Mouse (Mus musculus): ENCODE measurements around the gene Cyth3. TPM values are rescaled to one million over a fixed set of nuclear protein-coding genes. Genes with fewer than 3 reads are reported as not detected.

Gene Cyth3
- polyA plus RNA-seq, 1 experiment = 23.9 TPM

GRCm38 (mm10) chr5:143698454-143698853 is 76.2 kb downstream of the Cyth3 start:
- H3K4me3 ChIP-seq (ENCODE audit: insufficient read depth, poor library complexity, severe bottlenecking) = no peak overlapping the region
- no peaks in the 10 kb centered on the region for H3K79me2 ChIP-seq (ENCODE audit: control insufficient read depth, insufficient read depth)
- no peaks in the 10 kb centered on the region for H3K79me3 ChIP-seq (ENCODE audit: low read depth)
- TF ChIP-seq MAX (IDR thresholded peaks at IDR 0.05) = no peak
- TF ChIP-seq CEBPB (IDR thresholded peaks at IDR 0.05; ENCODE audit: low read depth) = no peak
- TF ChIP-seq FOSL1 (IDR thresholded peaks at IDR 0.05; ENCODE audit: insufficient read depth, low read length, poor library complexity, severe bottlenecking) = no peak
- no peak for TF ChIP-seq CTCF (IDR thresholded peaks at IDR 0.05; ENCODE audit: control insufficient read depth, insufficient read depth, insufficient read length)
- TF ChIP-seq MYOD1 (IDR thresholded peaks at IDR 0.05; ENCODE audit: control insufficient read depth, insufficient read length, low read depth) = no peak
- TF ChIP-seq USF1 (IDR thresholded peaks at IDR 0.05; ENCODE audit: low read depth) = no peak
- no peak for TF ChIP-seq MYOG (IDR thresholded peaks at IDR 0.05; ENCODE audit: control insufficient read depth, extremely low read depth, insufficient read length)
- H3K27me3 ChIP-seq (ENCODE audit: control insufficient read depth, insufficient read depth, insufficient read length) = no peaks in the 10 kb centered on the region
- no peak overlapping the region for H3ac ChIP-seq (ENCODE audit: control insufficient read depth, insufficient read length, low read depth)
- peaks cover 32% of the 10 kb centered on the region for H3K36me3 ChIP-seq (ENCODE audit: control insufficient read depth, insufficient read depth)

GRCm38 (mm10) chr5:143700247-143700646 is 78.0 kb downstream of the Cyth3 start:
- no peak for TF ChIP-seq FOSL1 (IDR thresholded peaks at IDR 0.05; ENCODE audit: insufficient read depth, low read length, poor library complexity, severe bottlenecking)
- TF ChIP-seq MAX (IDR thresholded peaks at IDR 0.05) = no peak
- TF ChIP-seq CTCF (IDR thresholded peaks at IDR 0.05; ENCODE audit: control insufficient read depth, insufficient read depth, insufficient read length) = no peak
- no peak for TF ChIP-seq MYOD1 (IDR thresholded peaks at IDR 0.05; ENCODE audit: control insufficient read depth, insufficient read length, low read depth)
- no peak for TF ChIP-seq CEBPB (IDR thresholded peaks at IDR 0.05; ENCODE audit: low read depth)
- TF ChIP-seq MYOG (IDR thresholded peaks at IDR 0.05; ENCODE audit: control insufficient read depth, extremely low read depth, insufficient read length) = no peak
- no peak for TF ChIP-seq USF1 (IDR thresholded peaks at IDR 0.05; ENCODE audit: low read depth)
- Histone ChIP-seq H3K79me3 (ENCODE audit: low read depth) (no peaks in the 10 kb centered on the region), H3ac (ENCODE audit: control insufficient read depth, insufficient read length, low read depth) (no peak overlapping the region), H3K4me3 (ENCODE audit: insufficient read depth, poor library complexity, severe bottlenecking) (no peak overlapping the region), H3K79me2 (ENCODE audit: control insufficient read depth, insufficient read depth) (no peaks in the 10 kb centered on the region), H3K36me3 (ENCODE audit: control insufficient read depth, insufficient read depth) (peaks cover 28% of the 10 kb centered on the region), H3K27me3 (ENCODE audit: control insufficient read depth, insufficient read depth, insufficient read length) (no peaks in the 10 kb centered on the region)

GRCm38 (mm10) chr5:143701074-143701473 is 78.8 kb downstream of the Cyth3 start:
- Histone ChIP-seq H3ac (ENCODE audit: control insufficient read depth, insufficient read length, low read depth) (no peak overlapping the region), H3K36me3 (ENCODE audit: control insufficient read depth, insufficient read depth) (peaks cover 26% of the 10 kb centered on the region), H3K27me3 (ENCODE audit: control insufficient read depth, insufficient read depth, insufficient read length) (no peaks in the 10 kb centered on the region), H3K79me2 (ENCODE audit: control insufficient read depth, insufficient read depth) (no peaks in the 10 kb centered on the region), H3K4me3 (ENCODE audit: insufficient read depth, poor library complexity, severe bottlenecking) (no peak overlapping the region), H3K79me3 (ENCODE audit: low read depth) (no peaks in the 10 kb centered on the region)
- TF ChIP-seq MYOD1 (IDR thresholded peaks at IDR 0.05; ENCODE audit: control insufficient read depth, insufficient read length, low read depth) (no peak), MAX (IDR thresholded peaks at IDR 0.05) (no peak), USF1 (IDR thresholded peaks at IDR 0.05; ENCODE audit: low read depth) (no peak), MYOG (IDR thresholded peaks at IDR 0.05; ENCODE audit: control insufficient read depth, extremely low read depth, insufficient read length) (no peak), CEBPB (IDR thresholded peaks at IDR 0.05; ENCODE audit: low read depth) (no peak), FOSL1 (IDR thresholded peaks at IDR 0.05; ENCODE audit: insufficient read depth, low read length, poor library complexity, severe bottlenecking) (no peak), CTCF (IDR thresholded peaks at IDR 0.05; ENCODE audit: control insufficient read depth, insufficient read depth, insufficient read length) (no peak)

- Histone ChIP-seq H3K4me3 (ENCODE audit: insufficient read depth, poor library complexity, severe bottlenecking) (no peak overlapping the region), H3K79me3 (ENCODE audit: low read depth) (no peaks in the 10 kb centered on the region), H3ac (ENCODE audit: control insufficient read depth, insufficient read length, low read depth) (no peak overlapping the region), H3K79me2 (ENCODE audit: control insufficient read depth, insufficient read depth) (no peaks in the 10 kb centered on the region), H3K27me3 (ENCODE audit: control insufficient read depth, insufficient read depth, insufficient read length) (no peaks in the 10 kb centered on the region), H3K36me3 (ENCODE audit: control insufficient read depth, insufficient read depth) (peaks cover 36% of the 10 kb centered on the region)
- no peak for TF ChIP-seq USF1 (IDR thresholded peaks at IDR 0.05; ENCODE audit: low read depth)
- no peak for TF ChIP-seq FOSL1 (IDR thresholded peaks at IDR 0.05; ENCODE audit: insufficient read depth, low read length, poor library complexity, severe bottlenecking)
- TF ChIP-seq CTCF (IDR thresholded peaks at IDR 0.05; ENCODE audit: control insufficient read depth, insufficient read depth, insufficient read length) = no peak
- no peak for TF ChIP-seq MAX (IDR thresholded peaks at IDR 0.05)
- no peak for TF ChIP-seq MYOD1 (IDR thresholded peaks at IDR 0.05; ENCODE audit: control insufficient read depth, insufficient read length, low read depth)
- TF ChIP-seq MYOG (IDR thresholded peaks at IDR 0.05; ENCODE audit: control insufficient read depth, extremely low read depth, insufficient read length) = no peak
- TF ChIP-seq CEBPB (IDR thresholded peaks at IDR 0.05; ENCODE audit: low read depth) = no peak
These were observed 82.8 kb downstream of the Cyth3 start for GRCm38 (mm10) chr5:143704875-143705658.

- H3K4me3 ChIP-seq (ENCODE audit: insufficient read depth, poor library complexity, severe bottlenecking) = no peak overlapping the region
- no peak overlapping the region for H3ac ChIP-seq (ENCODE audit: control insufficient read depth, insufficient read length, low read depth)
- H3K27me3 ChIP-seq (ENCODE audit: control insufficient read depth, insufficient read depth, insufficient read length) = no peaks in the 10 kb centered on the region
- TF ChIP-seq CTCF (IDR thresholded peaks at IDR 0.05; ENCODE audit: control insufficient read depth, insufficient read depth, insufficient read length) (no peak), FOSL1 (IDR thresholded peaks at IDR 0.05; ENCODE audit: insufficient read depth, low read length, poor library complexity, severe bottlenecking) (no peak), MYOD1 (IDR thresholded peaks at IDR 0.05; ENCODE audit: control insufficient read depth, insufficient read length, low read depth) (no peak), CEBPB (IDR thresholded peaks at IDR 0.05; ENCODE audit: low read depth) (no peak), USF1 (IDR thresholded peaks at IDR 0.05; ENCODE audit: low read depth) (no peak), MYOG (IDR thresholded peaks at IDR 0.05; ENCODE audit: control insufficient read depth, extremely low read depth, insufficient read length) (no peak), MAX (IDR thresholded peaks at IDR 0.05) (no peak)
- H3K79me3 ChIP-seq (ENCODE audit: low read depth) = no peaks in the 10 kb centered on the region
- peaks cover 36% of the 10 kb centered on the region for H3K36me3 ChIP-seq (ENCODE audit: control insufficient read depth, insufficient read depth)
- no peaks in the 10 kb centered on the region for H3K79me2 ChIP-seq (ENCODE audit: control insufficient read depth, insufficient read depth)
These were observed 83.4 kb downstream of the Cyth3 start for GRCm38 (mm10) chr5:143705659-143705982.
